Mouse (Mus musculus): ENCODE measurements around the gene Lemd1. TPM values are rescaled to one million over a fixed set of nuclear protein-coding genes. Genes with fewer than 3 reads are reported as not detected.
A peak's percentile ranks its signal among the peaks of the same experiment; 100 is the strongest.

The Lemd1 gene
- total RNA-seq, 1 experiment from 2014 or later, result not detected

DNA sequence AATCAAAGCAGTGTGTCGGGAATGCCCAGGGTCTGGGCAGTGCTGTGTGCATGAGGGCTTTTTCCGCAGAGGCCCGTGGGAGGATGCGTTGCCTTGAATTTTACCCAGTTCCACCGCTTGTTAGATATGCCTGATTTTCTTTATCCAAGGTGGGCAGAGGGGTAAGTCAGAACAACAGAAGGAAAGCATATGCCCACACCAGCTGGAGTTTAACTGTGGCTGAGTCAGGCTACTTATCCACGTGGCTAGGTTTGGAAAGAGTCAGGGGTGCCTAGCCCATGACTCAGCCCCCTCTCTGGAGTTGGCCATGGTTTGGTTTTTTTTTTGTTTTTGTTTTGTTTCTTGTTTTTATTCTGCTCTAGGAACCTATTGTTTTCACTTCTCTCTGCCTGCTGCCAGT lies 8.0 kb downstream of the Lemd1 start:
- ATAC-seq (replicated peaks; ENCODE audit: low read depth, poor library complexity, severe bottlenecking), result no peak

DNA sequence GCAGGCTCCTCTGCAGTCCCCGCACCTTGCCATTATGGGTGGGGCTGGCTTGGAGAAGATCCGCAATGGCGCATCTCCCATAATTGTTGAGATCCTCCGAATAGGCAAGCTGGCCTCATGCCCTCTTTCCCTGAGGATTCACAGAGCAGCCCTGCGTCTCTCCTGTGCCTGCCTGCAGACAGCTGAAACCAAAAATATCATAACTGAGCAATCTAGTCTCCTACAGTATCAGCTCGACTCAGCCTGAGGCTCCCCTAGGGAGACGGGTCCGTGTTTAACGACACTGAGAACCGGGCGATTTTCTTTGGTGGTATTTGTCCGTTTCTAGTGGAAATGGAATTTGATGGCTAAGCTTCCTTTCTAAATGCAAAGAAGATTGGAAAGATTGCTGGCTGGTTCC lies 8.7 kb downstream of the Lemd1 start:
- no peak for ATAC-seq (replicated peaks; ENCODE audit: low read depth, poor library complexity, severe bottlenecking)

DNA sequence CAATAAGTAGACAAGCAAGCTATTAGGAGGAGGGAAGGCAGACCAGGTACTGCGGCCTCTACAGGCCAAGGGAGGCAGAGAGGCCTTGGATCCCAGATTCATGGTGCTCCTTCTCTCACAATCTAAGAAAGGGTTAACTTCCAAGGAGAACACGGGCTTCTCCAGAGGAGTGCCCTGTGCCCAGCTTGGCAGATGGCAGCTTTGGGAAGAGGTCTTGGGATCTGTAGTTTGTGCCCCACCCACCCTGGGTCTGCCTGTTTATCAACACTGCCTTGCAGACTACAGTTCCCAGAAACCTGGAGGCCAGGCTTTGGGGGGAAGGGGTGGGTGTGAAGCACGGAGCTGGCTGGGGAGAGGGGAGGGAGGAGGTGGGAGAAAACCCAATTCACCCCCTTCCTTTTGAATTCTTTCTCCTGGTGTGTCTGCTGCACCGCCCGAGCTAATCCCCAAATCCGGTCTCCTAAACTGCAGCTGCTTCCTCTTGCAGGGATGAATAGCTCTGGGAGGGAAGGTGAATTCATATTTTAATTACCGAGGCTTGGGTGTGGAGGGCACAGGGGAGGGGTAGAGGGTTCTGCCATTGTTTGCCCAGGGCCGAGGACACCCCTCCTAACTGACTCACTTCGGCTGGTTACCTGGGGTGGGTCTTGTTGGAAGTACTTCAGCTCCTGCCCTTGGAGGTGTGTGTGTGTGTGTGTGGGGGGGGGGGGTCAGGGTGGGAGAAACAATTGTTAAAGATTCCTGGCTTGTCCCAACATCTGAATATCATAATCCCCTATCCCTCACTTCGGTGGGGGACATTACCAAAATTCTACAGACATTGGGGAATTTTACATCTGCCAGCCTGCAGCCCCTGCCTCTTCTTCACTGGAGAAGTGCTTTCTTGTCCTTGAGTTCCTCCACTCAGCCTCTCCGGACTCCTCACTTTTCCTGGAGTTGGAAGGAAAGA lies 9.6 kb downstream of the Lemd1 start:
- no peak for ATAC-seq (replicated peaks; ENCODE audit: low read depth, poor library complexity, severe bottlenecking)

DNA sequence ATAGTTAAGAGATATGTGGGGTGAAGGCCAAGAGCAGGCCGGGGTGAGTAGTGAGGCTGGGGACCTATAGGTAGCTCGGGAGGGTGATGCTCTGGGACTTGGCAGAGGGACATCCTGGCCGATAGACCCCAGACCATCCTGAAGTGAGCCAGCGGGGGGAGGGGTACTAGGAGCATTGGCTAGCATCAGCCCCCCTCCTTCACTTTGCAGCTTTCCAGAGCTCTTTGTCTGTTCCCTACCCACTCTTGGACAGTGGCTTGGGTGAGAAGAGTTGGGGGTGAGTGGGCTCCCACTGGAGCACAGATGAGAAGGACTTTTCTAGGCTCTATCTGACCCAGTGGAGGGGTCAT lies 10.3 kb downstream of the Lemd1 start:
- no peak for ATAC-seq (replicated peaks; ENCODE audit: low read depth, poor library complexity, severe bottlenecking)

DNA sequence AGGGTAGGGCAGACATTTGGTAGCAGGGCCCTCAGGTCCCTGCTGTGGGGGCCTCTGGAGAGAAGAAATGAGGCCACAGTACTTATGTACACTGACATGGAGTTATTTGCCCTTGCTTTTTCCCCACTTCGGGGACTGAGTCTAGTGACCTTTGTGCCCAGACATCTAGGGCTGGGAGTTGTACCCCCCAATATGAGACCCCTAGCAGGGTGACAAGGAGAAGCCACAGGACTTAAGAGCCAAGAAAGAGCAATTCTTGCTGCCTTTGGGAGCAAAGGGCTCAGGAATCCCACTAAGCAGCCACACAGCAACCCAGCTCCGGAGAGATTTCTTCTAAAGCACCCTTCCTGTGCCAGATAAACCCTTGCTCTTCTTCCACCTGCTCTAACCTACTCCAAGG lies 10.7 kb downstream of the Lemd1 start:
- no peak for ATAC-seq (replicated peaks; ENCODE audit: low read depth, poor library complexity, severe bottlenecking)

DNA sequence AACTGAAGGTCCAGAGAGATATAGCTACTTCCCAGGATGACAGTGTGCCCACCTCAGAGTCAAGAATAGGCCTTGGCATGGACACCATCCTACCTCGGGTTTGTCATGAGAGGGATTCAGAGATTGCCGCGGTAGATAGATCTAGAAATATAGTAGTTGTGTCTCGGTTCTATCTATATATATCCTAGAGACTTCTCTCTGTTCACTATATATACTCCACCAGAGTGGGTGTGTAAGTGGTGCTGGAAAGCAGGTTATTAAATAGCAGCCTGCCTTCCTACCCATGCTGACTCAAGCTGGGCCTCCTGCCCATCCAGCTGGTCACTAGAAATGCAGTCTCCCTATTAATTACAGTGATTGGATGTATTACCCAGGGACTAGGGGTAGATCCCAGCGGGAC lies 11.5 kb downstream of the Lemd1 start:
- ATAC-seq (replicated peaks; ENCODE audit: low read depth, poor library complexity, severe bottlenecking), result no peak

DNA sequence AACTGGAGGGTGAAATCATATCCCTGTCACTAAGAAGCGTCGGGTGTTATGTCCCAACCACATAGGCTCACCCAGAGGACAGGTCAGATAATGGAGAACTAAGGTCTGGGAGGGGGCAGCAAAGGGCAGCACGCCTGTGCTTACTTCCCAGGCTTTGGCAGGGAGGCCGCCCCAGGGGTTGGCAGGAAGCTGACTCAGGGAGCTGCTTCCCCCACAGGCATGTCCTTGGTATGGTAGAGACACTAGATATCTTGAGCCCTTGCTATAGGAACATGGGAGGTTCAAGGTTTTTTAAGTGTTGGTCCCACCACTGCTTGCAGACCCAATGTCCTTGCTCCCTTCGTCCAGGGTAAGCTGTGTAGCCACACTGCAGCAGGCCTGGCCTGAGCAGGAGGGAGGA lies 14.7 kb downstream of the Lemd1 start:
- peak; percentile 48; the same call in 1 of the 2 replicates for ATAC-seq (replicated peaks; ENCODE audit: low read depth, poor library complexity, severe bottlenecking)

DNA sequence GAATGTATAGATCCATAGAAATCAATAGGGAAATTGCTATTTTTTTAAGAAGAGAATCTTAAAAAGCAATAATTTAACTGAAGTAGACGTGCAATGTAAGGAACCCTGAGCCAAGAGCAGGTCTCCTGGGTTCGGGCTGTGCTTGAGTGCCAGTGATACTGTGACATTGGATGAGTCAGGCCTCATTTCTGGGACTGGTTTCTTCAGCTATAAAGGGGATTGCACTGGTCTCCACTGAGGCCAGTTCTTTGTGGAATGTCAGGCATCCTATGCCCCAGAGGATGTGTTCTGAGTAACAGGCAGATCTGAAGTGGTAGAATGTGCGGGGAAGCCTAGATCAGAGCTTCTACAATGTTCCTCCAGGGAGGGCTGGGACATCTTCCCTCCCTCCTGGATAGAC lies 15.6 kb downstream of the Lemd1 start:
- ATAC-seq (replicated peaks; ENCODE audit: low read depth, poor library complexity, severe bottlenecking), result no peak

DNA sequence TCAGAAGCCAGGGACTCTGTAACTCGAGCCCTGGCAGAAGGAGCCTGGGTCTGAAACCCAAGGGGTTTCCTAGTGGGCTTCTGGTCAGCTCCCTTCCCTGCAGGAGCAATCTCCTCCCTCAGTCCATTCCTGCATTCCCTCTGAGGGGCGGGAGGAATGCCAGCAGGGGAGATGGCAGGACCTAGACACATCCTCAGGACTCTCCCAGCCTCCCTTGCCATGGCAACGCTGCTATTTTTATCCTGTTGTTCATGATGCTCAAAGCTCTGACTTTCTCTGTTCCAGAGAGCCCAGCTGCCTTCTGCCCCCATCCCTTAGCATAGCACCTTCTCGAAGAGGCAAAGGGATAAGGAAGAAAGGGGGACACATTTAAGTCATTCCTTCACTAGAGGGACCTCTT lies 16.9 kb downstream of the Lemd1 start:
- ATAC-seq (replicated peaks; ENCODE audit: low read depth, poor library complexity, severe bottlenecking), result no peak

DNA sequence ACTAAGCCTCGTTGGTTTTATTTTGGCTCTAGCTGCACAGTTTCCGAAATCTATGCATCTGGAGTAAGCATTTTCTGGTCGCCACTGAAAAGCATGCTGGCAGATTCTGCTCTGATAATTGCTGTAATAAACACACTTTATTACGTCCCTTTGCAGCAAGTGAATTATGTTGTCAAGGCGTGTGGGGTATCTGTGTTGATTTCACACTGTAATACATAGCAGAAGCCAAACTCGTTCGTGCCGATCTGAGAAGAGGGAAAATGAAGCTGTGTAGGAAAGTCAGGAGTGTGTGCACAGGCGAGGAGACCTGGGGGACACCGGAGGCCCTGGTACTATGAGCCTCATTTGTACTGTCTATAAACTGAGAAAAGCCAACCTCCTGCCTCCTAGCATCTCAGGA lies 18.2 kb downstream of the Lemd1 start:
- ATAC-seq (replicated peaks; ENCODE audit: low read depth, poor library complexity, severe bottlenecking), result no peak

DNA sequence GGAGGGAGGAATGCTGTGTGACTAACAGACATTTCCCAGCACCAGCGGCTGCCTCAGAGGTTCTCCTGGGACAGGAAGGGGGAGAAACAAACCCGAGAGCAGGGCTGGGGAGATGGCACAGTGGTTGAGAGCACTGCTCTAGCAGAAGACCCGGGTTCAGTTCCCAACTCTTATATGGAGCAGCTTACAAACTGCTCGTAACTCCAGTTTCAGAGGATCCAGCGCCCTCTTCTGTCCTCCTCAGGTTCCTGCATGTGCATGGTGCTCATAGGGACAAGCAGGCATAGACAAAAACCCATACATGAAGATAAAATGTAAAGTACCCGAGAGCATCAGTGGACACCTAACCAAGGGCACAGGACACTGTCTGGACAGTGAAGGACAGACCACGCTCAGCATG lies 19.7 kb downstream of the Lemd1 start:
- ATAC-seq (replicated peaks; ENCODE audit: low read depth, poor library complexity, severe bottlenecking), result peak; percentile 66; the same call in 1 of the 2 replicates

DNA sequence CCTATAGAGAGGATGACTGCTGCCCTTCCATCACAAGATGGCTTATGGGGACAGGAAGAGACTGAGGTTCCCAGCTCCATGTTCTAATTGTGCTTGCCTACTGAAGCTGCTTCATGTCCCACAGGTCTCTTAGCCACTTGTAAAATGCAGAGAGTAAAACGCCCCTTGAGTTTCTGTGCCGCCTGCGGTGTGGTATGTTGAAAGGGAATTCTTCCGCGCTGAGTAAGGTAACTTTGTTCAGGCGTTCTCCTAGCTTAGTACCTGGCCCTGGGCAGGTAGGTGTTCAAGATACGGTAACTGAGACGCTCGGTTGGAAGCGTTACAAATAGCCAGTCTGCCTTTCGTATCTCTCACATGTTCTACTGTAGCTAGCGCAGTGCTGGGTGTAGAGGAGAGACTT lies 20.4 kb downstream of the Lemd1 start:
- ATAC-seq (replicated peaks; ENCODE audit: low read depth, poor library complexity, severe bottlenecking), result no peak

DNA sequence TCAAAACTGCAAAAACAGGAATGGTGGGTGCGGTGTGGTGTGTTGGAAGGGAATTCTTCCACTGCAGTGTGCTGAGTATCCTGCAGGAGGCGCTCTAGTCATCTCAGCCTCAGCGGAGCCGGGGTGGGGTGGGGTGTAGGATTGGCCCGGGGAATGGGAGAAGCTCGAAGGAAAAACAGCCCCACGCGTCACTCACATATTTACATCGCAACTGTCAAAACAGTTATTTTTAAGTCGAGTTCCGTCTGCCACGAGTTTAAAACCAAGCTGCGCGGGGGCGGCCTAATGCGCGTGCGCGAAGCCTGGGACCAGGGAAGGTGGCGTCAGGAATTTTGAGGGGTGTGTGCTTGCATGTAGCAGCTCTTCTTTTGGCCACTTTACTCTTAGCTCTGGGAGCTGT lies 21.0 kb downstream of the Lemd1 start:
- peak; percentile 64 for ATAC-seq (replicated peaks; ENCODE audit: low read depth, poor library complexity, severe bottlenecking)

DNA sequence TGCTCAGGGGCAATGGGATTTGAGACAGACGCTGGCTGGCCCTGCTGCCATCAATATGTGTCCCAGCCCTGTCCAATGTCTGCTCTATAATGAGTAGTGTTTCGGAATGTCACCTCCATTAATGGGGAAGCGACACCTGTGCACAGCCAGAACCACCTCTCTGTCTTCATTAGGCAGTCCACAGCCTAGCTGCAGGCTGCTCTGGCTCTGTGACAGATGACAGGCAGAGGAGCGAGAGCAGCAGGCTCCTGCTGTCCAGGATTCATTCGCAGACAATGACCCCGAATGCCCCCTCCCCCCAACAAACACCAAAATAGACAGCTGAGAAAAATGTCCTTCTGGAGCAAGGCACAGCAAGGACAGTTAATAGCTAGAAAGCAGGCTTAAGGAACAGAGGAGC lies 21.8 kb downstream of the Lemd1 start:
- ATAC-seq (replicated peaks; ENCODE audit: low read depth, poor library complexity, severe bottlenecking), result no peak

DNA sequence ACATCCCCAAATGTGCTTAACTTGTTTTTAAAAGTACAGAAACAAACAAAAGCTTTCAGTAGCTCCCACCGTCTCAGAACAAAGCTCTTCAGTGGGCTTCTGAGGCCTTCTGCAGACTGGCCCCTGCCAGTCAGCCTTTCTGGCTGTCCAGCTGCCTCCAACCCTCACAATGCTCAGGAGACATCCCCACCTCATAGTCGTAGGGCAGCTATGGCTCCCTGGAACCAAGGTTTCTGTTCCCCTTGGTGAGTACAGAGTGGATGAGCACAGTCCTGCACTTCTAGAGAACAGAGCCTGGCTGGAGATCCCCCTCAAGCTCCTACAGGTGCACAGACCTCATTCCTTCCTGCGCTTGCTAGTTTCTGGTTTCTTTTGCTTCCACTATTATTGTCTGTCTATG lies 25.0 kb downstream of the Lemd1 start:
- ATAC-seq (replicated peaks; ENCODE audit: low read depth, poor library complexity, severe bottlenecking), result no peak

DNA sequence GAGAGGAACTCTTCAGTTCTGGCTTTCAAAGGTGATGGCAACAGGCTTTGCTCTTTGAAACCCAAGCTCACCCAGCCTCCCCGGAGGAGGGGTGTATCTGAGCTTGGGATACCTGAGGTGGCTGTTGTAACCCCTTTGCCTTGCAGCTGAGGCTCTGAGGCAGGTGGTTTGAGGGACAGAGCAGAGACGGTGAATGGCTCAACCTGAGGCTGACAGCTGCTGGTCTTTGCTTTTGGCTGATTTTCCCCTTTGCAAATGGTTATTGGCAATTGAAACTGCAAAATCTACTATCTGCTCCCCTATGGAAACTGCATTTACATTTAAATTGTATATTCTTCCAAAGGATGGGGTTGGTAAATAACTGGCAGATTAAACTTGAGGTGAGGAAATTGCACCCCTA lies 30.4 kb downstream of the Lemd1 start:
- ATAC-seq (replicated peaks; ENCODE audit: low read depth, poor library complexity, severe bottlenecking), result no peak

DNA sequence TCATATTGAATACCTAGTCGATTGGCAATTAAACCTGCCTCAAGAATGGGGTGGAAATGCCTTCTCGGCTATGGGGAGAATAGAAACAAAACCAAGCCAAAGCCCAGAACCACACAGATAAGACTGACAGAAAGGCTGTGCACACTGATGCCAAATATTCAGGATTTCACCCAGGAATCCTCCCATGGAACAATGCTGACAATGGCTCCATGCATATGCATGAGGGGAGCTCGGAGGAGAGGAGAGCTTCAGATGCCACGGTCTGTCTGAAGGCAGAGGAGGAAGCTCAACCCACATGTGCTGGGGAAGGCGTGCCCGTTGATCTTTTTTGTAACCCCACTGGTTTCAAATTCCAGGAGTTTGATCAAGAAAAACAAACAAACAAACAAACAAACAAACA lies 30.9 kb downstream of the Lemd1 start:
- ATAC-seq (replicated peaks; ENCODE audit: low read depth, poor library complexity, severe bottlenecking), result no peak

DNA sequence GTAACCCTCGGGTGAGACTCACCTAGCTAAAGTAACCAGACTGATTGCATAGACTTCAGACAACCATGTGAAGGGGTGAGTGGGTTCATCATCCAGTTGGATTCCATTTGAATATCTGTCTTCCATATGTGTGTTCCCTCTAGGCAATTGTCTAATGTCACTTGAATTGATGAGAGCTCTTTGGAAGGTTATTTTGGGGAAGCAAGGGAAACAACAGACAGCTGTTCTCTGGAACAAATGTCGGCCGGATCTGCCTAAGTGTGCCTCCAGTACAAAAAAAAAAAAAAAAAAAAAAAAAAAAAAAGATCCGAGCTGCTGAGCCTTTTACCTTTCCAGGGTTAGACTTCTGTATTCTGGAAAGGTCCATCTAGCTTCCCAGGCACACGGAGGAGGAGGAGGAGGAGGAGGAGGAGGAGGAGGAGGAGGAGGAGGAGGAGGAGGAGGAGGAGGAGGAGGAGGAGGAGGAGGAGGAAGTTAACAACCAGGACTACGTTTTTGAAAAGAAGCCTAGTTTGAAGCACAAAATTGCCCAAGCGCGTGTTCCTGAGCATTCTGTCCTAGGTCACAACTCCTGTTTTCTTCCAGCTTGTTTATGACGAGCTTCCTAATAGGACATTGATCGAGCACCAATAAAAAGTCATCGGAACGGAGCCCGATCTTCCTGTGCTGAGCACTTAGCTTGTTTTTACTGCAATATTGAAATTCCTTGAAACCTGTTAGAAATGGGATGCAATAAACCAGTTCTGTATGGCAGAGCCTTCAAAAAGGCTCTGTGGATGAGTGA lies 35.3 kb downstream of the Lemd1 start:
- ATAC-seq (replicated peaks; ENCODE audit: low read depth, poor library complexity, severe bottlenecking), result no peak

DNA sequence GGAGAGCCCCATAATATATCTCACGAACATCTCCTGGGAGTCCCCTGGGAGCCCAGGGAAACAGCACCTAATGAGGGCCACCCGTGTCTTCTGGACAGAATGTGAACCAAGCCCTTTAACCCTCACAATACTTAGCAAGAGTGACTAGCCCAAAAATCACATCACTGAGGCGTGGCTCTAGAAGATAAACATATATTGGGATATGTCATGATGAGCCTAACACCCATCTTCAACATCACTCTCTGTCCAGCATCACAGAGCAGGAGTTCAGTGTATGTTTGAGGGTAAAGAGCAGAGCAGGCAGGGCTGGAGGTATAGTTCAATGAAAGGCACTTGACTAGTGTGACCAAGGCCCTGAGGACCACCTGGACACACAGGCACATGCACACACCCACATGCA lies 38.4 kb downstream of the Lemd1 start, which contains the start of gene Gm10188:
Gm10188 (minus strand) TSS at position 101 of the 400 bp plus-strand sequence.
- ATAC-seq (replicated peaks; ENCODE audit: low read depth, poor library complexity, severe bottlenecking), result no peak

DNA sequence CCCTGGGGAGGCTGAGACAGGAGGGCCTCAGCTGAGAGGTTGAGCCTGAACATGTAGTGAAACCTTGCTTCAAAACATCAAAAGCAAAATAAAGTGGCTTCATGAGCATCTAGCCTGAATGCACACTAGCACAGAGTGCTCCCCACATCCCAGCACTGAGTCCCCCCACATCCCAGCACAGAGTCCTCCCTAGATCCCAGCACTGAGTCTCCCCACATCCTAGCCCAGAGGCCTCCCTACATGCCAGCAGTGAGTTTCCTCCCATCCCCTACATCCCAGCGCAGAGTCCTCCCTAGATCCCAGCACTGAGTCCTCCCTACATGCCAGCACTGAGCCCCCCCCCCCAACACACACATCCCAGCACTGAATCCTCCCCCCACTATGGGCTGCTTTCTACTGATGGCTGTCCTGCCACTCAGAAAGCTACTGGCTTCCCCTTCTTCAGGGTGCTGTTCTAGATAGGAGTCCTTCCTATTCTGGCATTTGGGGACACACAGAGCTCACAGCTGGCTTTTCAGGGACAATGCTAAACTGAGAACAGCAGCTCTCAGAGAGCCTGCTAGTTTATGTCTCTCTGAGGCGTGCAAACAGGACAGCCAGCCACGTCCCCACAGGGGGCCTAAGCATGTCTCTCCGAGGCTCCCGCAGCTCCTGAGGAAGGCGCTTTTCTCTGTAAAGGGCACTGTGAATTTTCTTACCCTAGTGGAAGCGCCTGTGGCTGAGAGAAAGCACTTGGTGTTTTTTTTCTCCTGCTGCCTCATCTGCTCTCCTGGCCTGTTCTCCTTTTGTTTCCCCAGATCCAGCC lies 40.4 kb downstream of the Lemd1 start:
- no peak for ATAC-seq (replicated peaks; ENCODE audit: low read depth, poor library complexity, severe bottlenecking)

DNA sequence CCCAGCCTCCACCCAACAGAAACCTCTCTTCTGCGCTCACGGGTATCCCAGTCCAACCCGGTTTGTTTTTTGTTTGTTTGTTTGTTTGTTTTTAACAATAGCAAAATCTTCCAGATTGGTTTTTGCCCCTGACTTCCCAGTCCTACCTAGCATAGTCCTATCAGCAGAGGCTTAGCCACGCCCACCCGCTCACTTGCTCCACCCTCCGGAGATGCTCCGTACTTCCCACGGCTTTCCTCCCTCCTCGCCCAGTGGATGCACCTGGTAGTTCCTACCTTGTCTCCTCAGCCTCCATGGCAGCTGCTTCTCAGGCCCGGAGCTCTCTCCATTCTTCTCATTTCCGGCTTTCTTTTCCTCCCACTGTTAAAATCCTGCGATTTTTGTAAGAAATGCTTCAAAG lies 42.3 kb downstream of the Lemd1 start:
- ATAC-seq (replicated peaks; ENCODE audit: low read depth, poor library complexity, severe bottlenecking), result peak; percentile 67
